Mouse (Mus musculus) hindbrain, embryonic 10.5 days (tissue): ENCODE measurements at regions not wholly inside any gene's neighbourhood (a gene's known extent, or its start where the extent isn't known, plus 50 kb on each side); places are given as distances from the start of the nearest gene placed in this dataset.

ENCODE experiments used
- DNase-seq: peaks from one replicate; pipeline ENCODE4 v3.0.0-alpha.2; 2017; ENCODE audit warnings: low spot score
- H3K27ac ChIP-seq: fragments of 300-500 bp; sonication (generic); 2 replicates; pipeline ENCODE4 v1.5.1; 2016; ENCODE audit warnings: mild to moderate bottlenecking, moderate library complexity
- H3K27me3 ChIP-seq: fragments of 300-500 bp; sonication (generic); 2 replicates; pipeline ENCODE4 v1.6.1; 2016; ENCODE audit warnings: mild to moderate bottlenecking; ENCODE audit not compliant: poor library complexity, insufficient read depth, severe bottlenecking
- H3K36me3 ChIP-seq: fragments of 300-500 bp; sonication (generic); 2 replicates; pipeline ENCODE4 v1.6.1; 2016; ENCODE audit warnings: mild to moderate bottlenecking, moderate library complexity
- H3K4me1 ChIP-seq: fragments of 300-500 bp; sonication (generic); replicated peaks from 2 replicates; pipeline ENCODE4 v1.6.1; 2016; ENCODE audit warnings: mild to moderate bottlenecking
- H3K4me3 ChIP-seq: fragments of 300-500 bp; sonication (generic); 2 replicates; pipeline ENCODE4 v1.5.1; 2016; ENCODE audit warnings: mild to moderate bottlenecking, moderate library complexity
- H3K9me3 ChIP-seq: fragments of 300-500 bp; sonication (generic); 2 replicates; pipeline ENCODE4 v1.6.1; 2016; ENCODE audit warnings: mild to moderate bottlenecking, moderate library complexity
- WGBS: fragments of 180-500 bp; shearing (Covaris S2); methylation state at CpG from one replicate; pipeline ENCODE4 v1.1.7; 2016; 5-methylcytosine and 5-hydroxymethylcytosine counted together

DNA sequence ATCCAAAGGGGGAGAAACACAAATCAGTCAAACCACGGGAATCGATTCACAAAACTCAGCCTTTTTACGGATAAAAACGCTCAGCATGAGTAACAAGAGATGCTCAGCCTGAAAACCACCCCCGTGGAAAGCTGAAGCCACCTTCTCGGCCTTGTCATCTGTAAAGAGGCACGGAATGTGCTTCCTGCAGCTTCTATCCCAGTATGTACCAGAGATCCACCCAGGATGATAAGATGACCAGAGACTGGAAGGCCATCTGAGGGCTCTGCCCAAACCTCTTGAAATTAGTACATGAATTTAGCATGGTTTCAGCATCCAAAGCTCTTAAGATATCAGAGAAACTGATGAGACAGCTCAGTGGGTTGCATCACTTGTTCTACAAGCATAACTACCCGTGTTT lies 149.0 kb upstream of the Mgmt start:
- no peak for DNase-seq
- WGBS: 86% methylated on average over 8 of the region's 8 CpGs
- no peaks in the 10 kb centered on the region for H3K36me3 ChIP-seq
- no peak overlapping the region for H3K4me3 ChIP-seq
- H3K27ac ChIP-seq: no peak overlapping the region
- H3K27me3 ChIP-seq: no peaks in the 10 kb centered on the region
- H3K4me1 ChIP-seq: peaks cover 8% of the 10 kb centered on the region
- 0 out of 2 replicates have a peak, but pooled peaks cover 3% of the 10 kb centered on the region for H3K9me3 ChIP-seq

DNA sequence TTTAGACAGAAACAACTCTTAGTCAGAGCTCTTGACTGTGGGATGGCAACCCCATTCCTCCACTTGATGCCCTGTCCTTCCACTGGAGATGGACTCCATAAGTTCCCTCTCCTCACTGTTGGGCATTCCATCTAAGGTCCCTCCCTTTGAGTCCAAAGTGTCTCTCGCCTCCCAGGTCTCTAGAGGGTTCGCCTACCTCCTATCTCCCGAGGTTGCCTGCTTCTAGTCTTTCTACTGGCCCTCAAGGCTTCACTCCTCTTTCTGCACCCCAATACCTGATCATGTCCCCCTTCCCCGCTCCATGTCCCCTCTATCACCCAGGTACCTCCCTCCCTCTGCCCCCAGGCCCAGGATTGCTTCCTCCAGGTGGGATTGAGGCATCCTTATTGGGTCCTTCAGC lies 142.9 kb upstream of the Mgmt start:
- no peaks in the 10 kb centered on the region for H3K9me3 ChIP-seq
- DNase-seq: no peak
- no peak overlapping the region for H3K27ac ChIP-seq
- peaks cover 8% of the 10 kb centered on the region for H3K4me1 ChIP-seq
- H3K27me3 ChIP-seq: 0 out of 2 replicates have a peak, but pooled peaks cover 3% of the 10 kb centered on the region
- no peak overlapping the region for H3K4me3 ChIP-seq
- no peaks in the 10 kb centered on the region for H3K36me3 ChIP-seq
- 87% methylated on average over 4 of the region's 4 CpGs for WGBS

DNA sequence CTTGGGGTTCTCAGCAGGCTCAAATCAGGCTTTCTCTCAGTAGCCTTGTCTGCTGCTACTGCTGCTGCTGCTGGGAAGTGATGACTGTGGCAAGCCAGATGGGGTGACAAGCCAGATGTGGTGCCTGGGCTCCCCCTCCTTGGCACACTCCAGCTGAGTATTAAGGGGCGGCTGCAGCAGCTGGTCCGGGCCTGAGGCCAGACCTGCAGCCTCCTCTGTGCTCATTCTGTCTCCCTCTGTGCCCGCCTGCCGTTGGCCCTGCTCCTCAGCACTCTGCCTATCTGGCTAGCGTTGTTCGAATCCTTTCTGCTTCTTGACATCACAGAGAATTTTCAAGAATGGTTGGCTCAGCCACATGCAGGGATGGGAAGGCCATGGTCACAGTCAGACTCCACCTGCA lies 139.6 kb upstream of the Mgmt start:
- H3K9me3 ChIP-seq: no peaks in the 10 kb centered on the region
- no peaks in the 10 kb centered on the region for H3K36me3 ChIP-seq
- 0 out of 2 replicates have a peak, but pooled peaks cover 3% of the 10 kb centered on the region for H3K27me3 ChIP-seq
- DNase-seq: no peak
- 85% methylated on average over 6 of the region's 6 CpGs for WGBS
- H3K4me1 ChIP-seq: 0 out of 2 replicates have a peak, but pooled peaks cover 3% of the 10 kb centered on the region
- H3K4me3 ChIP-seq: no peak overlapping the region
- H3K27ac ChIP-seq: no peak overlapping the region; the same call in 1 of the 2 replicates

DNA sequence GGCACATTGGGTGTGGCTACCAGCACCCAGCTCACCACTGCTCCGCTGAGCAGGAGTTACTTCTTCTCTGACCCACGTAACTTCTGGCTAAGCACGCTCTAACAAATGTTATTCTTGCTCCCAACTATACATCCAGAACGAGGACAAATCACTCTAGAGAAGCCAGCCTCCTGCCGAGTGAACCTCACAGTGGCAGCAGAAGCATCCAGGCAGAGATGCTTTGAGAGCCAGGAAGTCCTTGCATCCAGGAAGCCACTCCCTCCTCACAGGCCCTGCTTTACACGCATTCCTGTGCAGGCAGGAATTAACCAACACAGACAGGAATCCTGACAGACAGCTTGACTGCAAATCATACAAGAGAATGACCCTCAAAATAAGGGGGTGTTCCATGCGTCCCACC lies 129.4 kb upstream of the Mgmt start:
- Histone ChIP-seq H3K4me3 (no peak overlapping the region), H3K4me1 (peaks cover 24% of the 10 kb centered on the region), H3K36me3 (no peaks in the 10 kb centered on the region), H3K9me3 (no peaks in the 10 kb centered on the region), H3K27ac (no peak overlapping the region), H3K27me3 (no peaks in the 10 kb centered on the region)
- 46% methylated on average over 7 of the region's 7 CpGs for WGBS
- no peak for DNase-seq

DNA sequence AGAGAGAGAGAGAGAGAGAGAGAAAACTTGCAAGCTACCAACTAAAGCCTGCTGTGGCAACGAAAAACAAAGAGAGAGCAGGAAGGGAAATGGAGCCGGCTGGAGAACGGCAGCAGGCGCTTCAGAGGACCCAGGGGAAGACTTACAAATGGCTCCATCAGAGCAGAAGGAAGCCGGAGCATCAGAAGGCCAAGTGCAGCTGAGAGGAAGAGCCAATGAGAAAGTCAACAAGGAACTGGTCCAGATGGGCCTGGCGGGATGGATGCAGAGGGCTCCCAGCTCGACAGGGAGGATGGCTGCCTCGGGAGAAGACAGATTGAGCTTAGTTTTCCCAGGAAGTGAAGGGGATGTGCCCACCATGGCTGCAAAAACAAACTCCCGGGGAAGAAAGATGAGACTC lies 127.2 kb upstream of the Mgmt start:
- peaks cover 17% of the 10 kb centered on the region; the same call in 1 of the 2 replicates for H3K4me1 ChIP-seq
- peak; percentile 18 for DNase-seq
- no peak overlapping the region for H3K4me3 ChIP-seq
- H3K27me3 ChIP-seq: no peaks in the 10 kb centered on the region
- H3K9me3 ChIP-seq: no peaks in the 10 kb centered on the region
- no peaks in the 10 kb centered on the region for H3K36me3 ChIP-seq
- H3K27ac ChIP-seq: 0 out of 2 replicates have a peak overlapping the region, but pooled peaks have one; percentile 29
- WGBS: 62% methylated on average over 9 of the region's 9 CpGs

DNA sequence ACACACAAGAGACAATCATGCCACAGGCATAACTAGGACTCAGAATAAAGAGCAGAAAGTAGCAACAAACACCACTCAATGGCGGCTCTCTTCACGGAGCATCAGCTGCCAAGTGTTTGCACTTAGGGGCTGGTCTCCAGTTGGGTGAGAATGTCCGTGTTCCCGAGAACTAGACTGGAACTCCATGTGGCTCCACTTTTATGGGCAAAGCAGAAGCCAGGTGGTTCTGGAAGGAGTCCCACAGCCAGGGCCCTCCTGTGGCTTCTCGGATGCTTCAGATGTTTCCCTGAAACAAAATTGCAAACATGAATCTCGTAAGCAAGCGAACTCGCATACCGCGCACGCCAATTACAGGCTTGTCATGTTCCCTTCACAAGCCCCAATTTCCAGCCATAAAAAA lies 113.7 kb upstream of the Mgmt start:
- no peaks in the 10 kb centered on the region for H3K36me3 ChIP-seq
- DNase-seq: no peak
- no peaks in the 10 kb centered on the region for H3K27me3 ChIP-seq
- H3K9me3 ChIP-seq: no peaks in the 10 kb centered on the region
- 92% methylated on average over 11 of the region's 11 CpGs for WGBS
- H3K27ac ChIP-seq: no peak overlapping the region
- no peaks in the 10 kb centered on the region for H3K4me1 ChIP-seq
- no peak overlapping the region for H3K4me3 ChIP-seq

DNA sequence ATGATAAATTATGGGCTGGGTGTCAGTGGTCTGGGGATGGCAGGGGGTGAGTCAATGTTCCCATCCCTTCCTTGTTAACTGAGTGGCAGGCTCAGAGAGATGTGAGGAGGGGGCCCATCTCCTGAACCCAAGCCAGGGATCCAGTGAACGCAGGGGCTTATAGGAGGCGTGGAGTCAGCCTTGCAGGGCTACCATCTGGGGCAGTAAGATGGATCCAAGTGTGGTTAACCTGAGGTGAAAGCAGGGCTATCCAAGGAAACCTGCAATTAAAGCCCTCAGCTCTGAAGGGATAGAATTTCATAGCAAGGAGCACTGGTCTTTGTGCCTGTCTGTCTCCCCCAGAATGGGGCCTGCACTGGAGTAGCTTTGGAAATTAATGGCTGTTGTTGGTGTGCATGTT lies 103.3 kb upstream of the Mgmt start:
- Histone ChIP-seq H3K9me3 (no peaks in the 10 kb centered on the region), H3K27me3 (no peaks in the 10 kb centered on the region; the same call in 1 of the 2 replicates), H3K27ac (0 out of 2 replicates have a peak overlapping the region, but pooled peaks have one; percentile 18), H3K4me1 (peaks cover 19% of the 10 kb centered on the region), H3K36me3 (no peaks in the 10 kb centered on the region), H3K4me3 (no peak overlapping the region)
- WGBS: 64% methylated on average over 2 of the region's 2 CpGs
- no peak for DNase-seq

DNA sequence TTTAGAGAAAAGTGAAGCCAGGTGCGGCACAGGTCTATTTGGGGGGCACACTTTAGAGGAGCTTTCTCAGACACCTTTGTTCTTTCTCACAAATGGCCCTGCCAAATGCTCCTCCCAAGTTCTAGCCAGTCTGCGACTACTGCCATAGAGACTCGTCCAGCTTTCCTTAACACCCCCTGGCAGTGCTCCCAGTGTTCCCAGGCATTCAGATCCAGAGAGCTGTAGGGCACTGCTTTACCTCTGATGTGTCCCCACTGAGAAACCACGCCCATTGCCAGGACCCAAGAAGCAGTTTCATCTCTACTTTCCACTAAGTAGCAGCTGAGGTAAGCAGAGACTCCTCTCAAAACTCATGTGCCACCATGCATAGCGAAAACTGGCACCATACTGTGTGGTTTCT lies 102.3 kb upstream of the Mgmt start:
- H3K36me3 ChIP-seq: no peaks in the 10 kb centered on the region
- no peaks in the 10 kb centered on the region for H3K9me3 ChIP-seq
- no peak overlapping the region for H3K4me3 ChIP-seq
- no peak for DNase-seq
- H3K27ac ChIP-seq: no peak overlapping the region
- WGBS: 78% methylated on average over 5 of the region's 5 CpGs
- H3K4me1 ChIP-seq: peaks cover 23% of the 10 kb centered on the region
- no peaks in the 10 kb centered on the region; the same call in 1 of the 2 replicates for H3K27me3 ChIP-seq

DNA sequence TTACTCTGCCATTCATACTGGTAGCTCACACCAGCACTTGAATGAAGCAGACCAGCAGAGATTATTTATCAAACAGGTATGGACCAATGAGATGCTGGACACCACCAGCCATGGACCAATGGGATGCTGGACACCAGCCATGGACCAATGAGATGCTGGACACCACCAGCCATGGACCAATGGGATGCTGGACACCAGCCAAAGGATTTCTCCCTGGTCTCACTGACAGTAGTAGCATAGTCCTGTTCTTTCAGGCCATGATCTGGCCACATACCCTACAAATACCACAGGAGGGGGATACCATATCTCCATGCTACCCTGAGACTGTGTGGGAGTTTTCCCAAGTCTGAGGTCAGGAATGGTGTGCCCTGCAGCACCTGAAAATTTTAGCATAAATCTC lies 98.0 kb upstream of the Mgmt start:
- no peaks in the 10 kb centered on the region for H3K9me3 ChIP-seq
- H3K36me3 ChIP-seq: no peaks in the 10 kb centered on the region
- no peak for DNase-seq
- H3K27ac ChIP-seq: no peak overlapping the region
- peaks cover 35% of the 10 kb centered on the region for H3K4me1 ChIP-seq
- H3K4me3 ChIP-seq: no peak overlapping the region
- peaks cover 5% of the 10 kb centered on the region; the same call in 1 of the 2 replicates for H3K27me3 ChIP-seq

DNA sequence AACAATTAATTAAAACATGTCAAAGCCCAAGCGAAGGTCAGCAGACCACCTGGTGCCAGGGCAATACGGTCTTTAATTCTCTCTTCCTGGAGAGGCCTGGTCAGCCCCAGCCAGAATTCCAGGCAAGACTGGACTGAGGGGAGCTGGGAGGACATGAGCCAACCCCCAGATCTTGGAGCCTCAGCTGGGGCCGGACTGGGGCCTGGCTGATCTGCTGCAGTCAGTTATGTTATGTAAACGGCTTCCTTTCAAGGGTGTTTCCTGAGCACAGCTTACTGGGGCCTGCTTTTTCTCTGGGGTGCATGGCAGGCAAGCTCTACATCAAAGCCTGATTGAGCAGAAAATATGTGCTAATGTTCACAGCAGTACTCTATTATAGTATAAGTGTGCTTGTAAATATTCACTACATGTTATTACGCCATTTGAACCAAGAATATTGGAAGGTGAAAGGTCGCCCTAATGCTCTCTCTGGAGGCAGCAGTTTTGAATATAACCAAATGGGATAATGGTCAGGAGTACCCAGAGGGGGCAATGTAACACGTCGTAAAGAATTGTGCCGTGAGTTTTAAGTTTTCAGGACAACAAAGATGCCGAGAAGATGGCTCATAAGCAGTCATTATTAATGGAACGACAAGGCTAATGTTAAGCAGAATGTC lies 96.5 kb upstream of the Mgmt start:
- H3K27ac ChIP-seq: peak overlapping the region; percentile 62; the same call in 1 of the 2 replicates
- 35% methylated on average over 11 of the region's 11 CpGs for WGBS

DNA sequence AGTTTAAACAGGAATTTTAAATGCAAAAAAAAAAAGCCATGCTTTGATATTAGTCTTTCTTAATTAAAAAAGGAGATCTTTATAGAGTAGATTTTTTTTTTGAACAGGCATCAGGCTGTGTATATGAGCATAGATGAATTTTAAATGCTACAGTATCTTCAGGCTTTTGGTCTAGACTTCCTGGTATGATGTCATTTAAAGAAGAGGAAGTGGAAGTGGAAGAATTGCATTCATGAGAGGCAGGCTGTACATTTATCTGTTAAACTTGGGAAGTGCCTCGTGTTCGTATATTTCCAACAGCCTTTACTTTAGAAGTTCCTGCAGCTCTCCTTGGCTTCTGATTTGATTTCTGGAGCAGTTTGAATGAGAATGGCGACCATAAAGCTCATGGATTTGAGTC lies 95.8 kb upstream of the Mgmt start:
- WGBS: 85% methylated on average over 3 of the region's 3 CpGs
- no peak overlapping the region for H3K27ac ChIP-seq
- H3K4me3 ChIP-seq: no peak overlapping the region
- H3K9me3 ChIP-seq: no peaks in the 10 kb centered on the region
- peaks cover 5% of the 10 kb centered on the region; the same call in 1 of the 2 replicates for H3K27me3 ChIP-seq
- H3K4me1 ChIP-seq: peaks cover 30% of the 10 kb centered on the region
- DNase-seq: no peak
- no peaks in the 10 kb centered on the region for H3K36me3 ChIP-seq

More for the DNA sequence above, 96.5 kb upstream of the Mgmt start:
- Histone ChIP-seq H3K4me1 (peaks cover 32% of the 10 kb centered on the region), H3K36me3 (no peaks in the 10 kb centered on the region), H3K9me3 (no peaks in the 10 kb centered on the region), H3K27me3 (peaks cover 5% of the 10 kb centered on the region; the same call in 1 of the 2 replicates), H3K4me3 (no peak overlapping the region)
- peak; percentile 38 for DNase-seq

DNA sequence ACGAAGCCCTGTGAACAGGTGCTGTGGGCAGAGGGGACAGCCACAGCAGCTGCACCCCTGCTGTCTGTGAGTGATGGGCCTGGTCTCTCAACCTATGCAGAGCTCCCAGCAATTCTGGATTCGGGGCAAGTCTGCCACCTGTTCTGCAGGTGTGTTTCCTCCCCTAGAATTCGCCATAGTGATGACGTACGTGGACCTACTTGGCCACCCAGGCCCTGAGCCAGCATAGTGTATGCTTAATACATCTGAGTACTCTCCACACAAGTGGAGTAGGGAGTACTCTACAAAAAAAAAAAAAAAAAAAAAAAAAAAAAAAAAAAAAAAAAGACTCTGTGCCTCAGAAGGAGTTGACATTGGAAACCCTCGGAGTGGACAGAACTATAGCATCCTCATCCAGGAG lies 87.3 kb upstream of the Mgmt start:
- Histone ChIP-seq H3K9me3 (peaks cover 6% of the 10 kb centered on the region; the same call in 1 of the 2 replicates), H3K36me3 (no peaks in the 10 kb centered on the region), H3K27me3 (no peaks in the 10 kb centered on the region), H3K27ac (no peak overlapping the region), H3K4me3 (no peak overlapping the region), H3K4me1 (no peaks in the 10 kb centered on the region)
- WGBS: 93% methylated on average over 6 of the region's 6 CpGs
- no peak for DNase-seq

DNA sequence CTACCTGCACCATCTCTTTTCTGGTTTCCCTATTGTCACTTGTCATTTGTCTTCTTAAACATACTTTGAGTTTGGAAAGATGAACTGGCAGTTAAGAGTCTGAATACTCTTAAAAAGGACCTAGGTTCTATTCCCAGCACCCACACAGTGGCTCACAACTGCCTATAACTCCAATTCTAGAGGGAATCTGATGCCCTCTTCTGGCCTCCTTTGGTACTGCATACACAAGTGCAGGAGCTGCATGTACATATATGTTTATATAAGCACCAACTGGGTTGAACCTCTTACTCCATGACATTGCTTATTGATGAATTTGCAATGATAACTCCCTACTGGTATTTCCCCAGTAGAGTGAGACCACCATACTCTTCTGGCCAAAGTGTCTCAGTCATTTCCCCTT lies 86.4 kb upstream of the Mgmt start:
- no peaks in the 10 kb centered on the region for H3K36me3 ChIP-seq
- H3K9me3 ChIP-seq: peaks cover 6% of the 10 kb centered on the region; the same call in 1 of the 2 replicates
- H3K4me3 ChIP-seq: no peak overlapping the region
- DNase-seq: no peak
- no peaks in the 10 kb centered on the region for H3K27me3 ChIP-seq
- no peak overlapping the region for H3K27ac ChIP-seq
- no peaks in the 10 kb centered on the region for H3K4me1 ChIP-seq
